Mouse (Mus musculus) gastrocnemius, postnatal 10 days (tissue): ENCODE data around the gene Tbc1d2. TPM values are rescaled to one million over a fixed set of nuclear protein-coding genes. Genes with fewer than 3 reads are reported as not detected.
"Not testable (repeated sequence)": the region's sequence is repeated elsewhere in the genome, so short reads cannot be mapped to it uniquely, and the experiment has no call there.

Source experiments
- DNase-seq: peaks from one replicate; pipeline ENCODE4 v3.0.0; 2021; ENCODE audit warnings: mixed read lengths
- total RNA-seq, 2 experiments: library from RNA; stranded (reverse); gene quantifications; 2 replicates each; pipeline ENCODE4 v1.2.3; 2021

Gene Tbc1d2
- total RNA-seq, 2 experiments from 2014 or later: 1.6 to 1.8 TPM

- peak; percentile 89 for DNase-seq
Measured at GRCm38 (mm10) chr4:46601844-46602423, 48.1 kb downstream of the Tbc1d2 start, which contains the start of gene Coro2a. Coro2a (minus strand) TSS chr4:46602202.

GRCm38 (mm10) chr4:46601258-46601843 is 48.7 kb downstream of the Tbc1d2 start:
- DNase-seq: peak; percentile 24

- peak; percentile 2 for DNase-seq
Measured at GRCm38 (mm10) chr4:46600473-46601257, 49.3 kb downstream of the Tbc1d2 start.

GRCm38 (mm10) chr4:46599609-46600008 is 50.4 kb downstream of the Tbc1d2 start:
- DNase-seq: not testable (repeated sequence)

- DNase-seq: peak; percentile 3
Measured at GRCm38 (mm10) chr4:46598981-46599380, 51.0 kb downstream of the Tbc1d2 start.

GRCm38 (mm10) chr4:46598111-46598510 is 51.9 kb downstream of the Tbc1d2 start:
- DNase-seq: peak; percentile 2

GRCm38 (mm10) chr4:46597286-46597961 is 52.6 kb downstream of the Tbc1d2 start:
- DNase-seq: peak; percentile 1

- peak; percentile 8 for DNase-seq
Measured at GRCm38 (mm10) chr4:46596398-46596797, 53.6 kb downstream of the Tbc1d2 start.

- DNase-seq: no peak
Measured at GRCm38 (mm10) chr4:46594131-46594530, 55.9 kb downstream of the Tbc1d2 start.

- peak; percentile 1 for DNase-seq
Measured at GRCm38 (mm10) chr4:46593472-46593871, 56.5 kb downstream of the Tbc1d2 start.

GRCm38 (mm10) chr4:46591833-46592520 is 58.0 kb downstream of the Tbc1d2 start:
- DNase-seq: peak; percentile 26

- DNase-seq: no peak
Measured at GRCm38 (mm10) chr4:46590810-46591209, 59.2 kb downstream of the Tbc1d2 start.

GRCm38 (mm10) chr4:46589946-46590684 is 59.9 kb downstream of the Tbc1d2 start:
- peak; percentile 1 for DNase-seq

- DNase-seq: no peak
Measured at GRCm38 (mm10) chr4:46589151-46589550, 60.9 kb downstream of the Tbc1d2 start.

- no peak for DNase-seq
Measured at GRCm38 (mm10) chr4:46586473-46586872, 63.5 kb downstream of the Tbc1d2 start.

- no peak for DNase-seq
Measured at GRCm38 (mm10) chr4:46585811-46586190, 64.2 kb downstream of the Tbc1d2 start.

GRCm38 (mm10) chr4:46585041-46585810 is 64.8 kb downstream of the Tbc1d2 start:
- DNase-seq: no peak

- DNase-seq: not testable (repeated sequence)
Measured at GRCm38 (mm10) chr4:46584536-46584935, 65.5 kb downstream of the Tbc1d2 start.

- not testable (repeated sequence) for DNase-seq
Measured at GRCm38 (mm10) chr4:46584084-46584483, 65.9 kb downstream of the Tbc1d2 start.

GRCm38 (mm10) chr4:46582024-46582423 is 68.0 kb downstream of the Tbc1d2 start:
- DNase-seq: not testable (repeated sequence)
